Comparison of ENCODE assay signal across 12 mouse cellular contexts in genomic region chr2:73912264-73912663, GRCm38 (mm10). TPM values are rescaled to one million over a fixed set of nuclear protein-coding genes. Genes with fewer than 3 reads are reported as not detected.
DNase-seq lines count a peak whose midpoint lies in the region; ATAC-seq lines count a peak whose summit lies in the region.
"Had no signal": no experiment of that assay in that cellular context is flagged by ENCODE, and none has a peak within 500 bp of the region (broad histone marks: within the 10 kb centered on the region; RNA-seq: fewer than 3 reads in every experiment).

No protein-coding gene starts in this region.

- H3K9me3 ChIP-seq in liver, embryonic 11.5 days (ENCODE audit: control insufficient read depth, low read length), result no peaks in the 10 kb centered on the region
- no peaks in the 10 kb centered on the region for H3K9me3 ChIP-seq in forebrain, embryonic 11.5 days (ENCODE audit: control insufficient read depth, low read length)
- H3K9me3 ChIP-seq: limb, embryonic 15.5 days had no signal

- peaks cover 8% of the 10 kb centered on the region for H3K4me1 ChIP-seq in liver, embryonic 11.5 days (replicated peaks; ENCODE audit: control insufficient read depth, insufficient read depth, low read length)
- H3K4me1 ChIP-seq in brown adipose tissue, adult 24 weeks (ENCODE audit: control insufficient read depth, insufficient read depth, insufficient read length, low read length), result 0 out of 2 replicates have a peak, but pooled peaks cover 5% of the 10 kb centered on the region
- no peaks in the 10 kb centered on the region; the same call in 1 of the 2 replicates for H3K4me1 ChIP-seq in forebrain, embryonic 11.5 days (replicated peaks; ENCODE audit: control insufficient read depth, insufficient read depth, low read length)

- H3K36me3 ChIP-seq in liver, embryonic 11.5 days (ENCODE audit: control insufficient read depth, insufficient read depth, low read length), result peaks cover 18% of the 10 kb centered on the region
- peaks cover 10% of the 10 kb centered on the region; the same call in 1 of the 2 replicates for H3K36me3 ChIP-seq in forebrain, embryonic 11.5 days (ENCODE audit: control insufficient read depth, insufficient read depth, low read length)

- no peak for ATAC-seq in liver, embryonic 11.5 days (replicated peaks; ENCODE audit: low FRiP score)
- ATAC-seq in megakaryocyte progenitor cell, adult 5-6 weeks (replicated peaks; ENCODE audit: poor library complexity), result 0 out of 2 replicates have a peak, but pooled peaks have one; percentile 9
- ATAC-seq in forebrain, embryonic 11.5 days (replicated peaks; ENCODE audit: low FRiP score), result no peak
- ATAC-seq: forebrain, embryonic 14.5 days; hindbrain, postnatal 0 days had no signal

- H3K27me3 ChIP-seq in liver, embryonic 11.5 days (replicated peaks; ENCODE audit: control insufficient read depth, insufficient read depth, low read length), result no peaks in the 10 kb centered on the region
- no peaks in the 10 kb centered on the region for H3K27me3 ChIP-seq in forebrain, embryonic 11.5 days (ENCODE audit: control insufficient read depth, insufficient read depth, low read length)
- H3K27me3 ChIP-seq: limb, embryonic 15.5 days had no signal

- H3K27ac ChIP-seq in liver, embryonic 11.5 days (ENCODE audit: low read depth, low read length), result peak overlapping the region; percentile 92; the same call in 1 of the 2 replicates
- peak overlapping the region; percentile 100 for H3K27ac ChIP-seq in brown adipose tissue, adult 24 weeks (replicated peaks; ENCODE audit: low read depth, low read length)
- H3K27ac ChIP-seq in forebrain, embryonic 11.5 days (ENCODE audit: low read depth, low read length), result no peak overlapping the region

- H3K9ac ChIP-seq in liver, embryonic 11.5 days (ENCODE audit: low read depth, low read length), result no peak overlapping the region
- H3K9ac ChIP-seq in forebrain, embryonic 11.5 days (ENCODE audit: low read length), result no peak overlapping the region

- H3K4me2 ChIP-seq in liver, embryonic 11.5 days, result peak overlapping the region; percentile 93
- no peak overlapping the region for H3K4me2 ChIP-seq in forebrain, embryonic 11.5 days (ENCODE audit: low read depth, low read length, severe bottlenecking)

- peak; percentile 38 for DNase-seq in adrenal gland, postnatal 14 days
- no peak for DNase-seq in adrenal gland, postnatal 36 days
- DNase-seq in liver, embryonic 11.5 days (ENCODE audit: low spot score), result no peak
- no peak for DNase-seq in liver
- no peak for DNase-seq in forebrain, embryonic 11.5 days (ENCODE audit: low spot score)
- no peak for DNase-seq in lung, postnatal 36 days
- DNase-seq: gastrocnemius, postnatal 25 days had no signal

- 47% methylated on average over 3 of the region's 3 CpGs for WGBS in liver, embryonic 11.5 days
- WGBS in forebrain, embryonic 11.5 days, result 84% methylated on average over 3 of the region's 3 CpGs

- peak overlapping the region; percentile 95; the same call in 1 of the 2 replicates for H3K4me3 ChIP-seq in liver, embryonic 11.5 days (ENCODE audit: low read depth, low read length)
- H3K4me3 ChIP-seq in brown adipose tissue, adult 24 weeks (ENCODE audit: insufficient read depth, low read depth, low read length), result peak overlapping the region; percentile 92
- H3K4me3 ChIP-seq in forebrain, embryonic 11.5 days (ENCODE audit: low read depth, low read length), result no peak overlapping the region

RNA-seq across cellular contexts. Expression of gene Atp5g3, which starts 1.1 kb away (rescaled TPM):
- total RNA-seq in adrenal gland, postnatal 14 days (2021), result 626 and 643 TPM in 2 replicates
- 100 to 1,000 TPM; 682 to 902 TPM for total RNA-seq in adrenal gland, postnatal 36 days (2021)
- 1,057 and 1,087 TPM in 2 replicates for polyA plus RNA-seq in liver, embryonic 11.5 days (2014; fragmentation: Nextera tagmentation; extraction: Ambion mirVana)
- 571 and 594 TPM in 2 replicates for polyA plus RNA-seq in brown adipose tissue, adult 24 weeks (2012; ENCODE audit: insufficient read depth, insufficient read length, missing spikeins)
- total RNA-seq in megakaryocyte progenitor cell, adult 5-6 weeks (2015), result 908 and 998 TPM in 2 replicates
- total RNA-seq in megakaryocyte progenitor cell, adult 5-6 weeks (2017), result 178 and 183 TPM in 2 replicates
- polyA plus RNA-seq in forebrain, embryonic 11.5 days (2014; fragmentation: Nextera tagmentation; extraction: Ambion mirVana), result 769 and 800 TPM in 2 replicates

RNA-seq across cellular contexts. Expression of gene Atf2, which starts 19.8 kb away (rescaled TPM):
- 72.5 and 75.4 TPM in 2 replicates for total RNA-seq in adrenal gland, postnatal 14 days (2021)
- 10 to 100 TPM; 72.8 to 81.7 TPM for total RNA-seq in adrenal gland, postnatal 36 days (2021)
- 46.8 and 47.2 TPM in 2 replicates for polyA plus RNA-seq in liver, embryonic 11.5 days (2014; fragmentation: Nextera tagmentation; extraction: Ambion mirVana)
- 48.3 and 76.1 TPM in 2 replicates for polyA plus RNA-seq in brown adipose tissue, adult 24 weeks (2012; ENCODE audit: insufficient read depth, insufficient read length, missing spikeins)
- 112 and 126 TPM in 2 replicates for total RNA-seq in megakaryocyte progenitor cell, adult 5-6 weeks (2015)
- 35.8 and 51.8 TPM in 2 replicates for total RNA-seq in megakaryocyte progenitor cell, adult 5-6 weeks (2017)
- 89.6 and 101 TPM in 2 replicates for polyA plus RNA-seq in forebrain, embryonic 11.5 days (2014; fragmentation: Nextera tagmentation; extraction: Ambion mirVana)
